Mouse (Mus musculus) sigmoid colon, adult 10 weeks (tissue): ENCODE data around the gene Gm10031. TPM values are rescaled to one million over a fixed set of nuclear protein-coding genes. Genes with fewer than 3 reads are reported as not detected.

Experiments
- polyA plus RNA-seq: library from polyadenylated mRNA; stranded (reverse); fragments of 350-450 nt; fragmentation: Illumina TruSeq; extraction: RNeasy Lipid Tissue Mini Kit (QIAGEN cat#74804); gene quantifications from one replicate; pipeline ENCODE4 v1.2.3, GENCODE M21; 2014; ENCODE audit warnings: low read depth, low replicate concordance

Gene Gm10031
- 5.3 TPM for polyA plus RNA-seq

DNA sequence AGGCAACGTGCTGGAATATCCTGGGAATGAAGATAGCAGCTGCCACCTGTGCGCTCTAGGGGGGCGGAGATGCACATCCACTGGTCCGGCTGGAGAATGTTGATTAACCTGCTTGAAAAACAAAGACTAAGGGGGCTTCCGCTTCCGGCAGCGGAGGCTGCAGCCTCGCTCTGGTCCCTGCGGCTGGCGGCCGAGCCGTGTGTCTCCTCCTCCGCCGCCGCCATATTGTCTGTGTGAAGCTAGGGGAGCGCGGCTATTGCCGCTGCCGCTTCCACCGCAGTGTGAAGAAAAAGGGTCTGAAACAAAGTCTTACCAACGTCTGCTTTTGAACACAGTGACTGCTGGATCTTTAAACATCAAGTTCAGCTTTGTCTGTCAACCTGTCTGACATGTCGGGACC, at the start of gene Gm10031:
Gene Gm10031, plus strand, starts transcription at position 171 of the 400 bp plus-strand sequence.

GRCm38 (mm10) chr1:156558024-156558930, 34.5 kb downstream of the Gm10031 start, which contains the start of gene Abl2:
Gene Abl2 (plus strand): TSS chr1:156558786.

Other genes starting within 250 kb of the Gm10031 start
- 0.16 TPM for gene Tdrd5, start 220.3 kb upstream of the Gm10031 start, polyA plus RNA-seq
- gene Nphs2, start 213.3 kb upstream of the Gm10031 start, polyA plus RNA-seq, result not detected
- gene Gm2000, start 158.0 kb upstream of the Gm10031 start, polyA plus RNA-seq, result 8.7 TPM
- gene Axdnd1, start 102.9 kb upstream of the Gm10031 start, polyA plus RNA-seq, result 2.2 TPM
- gene Soat1, start 49.7 kb upstream of the Gm10031 start, polyA plus RNA-seq, result 84.2 TPM
- gene Abl2, start 34.8 kb downstream of the Gm10031 start, polyA plus RNA-seq, result 7.5 TPM
- 23.8 TPM for gene Tor3a, start 150.3 kb downstream of the Gm10031 start, polyA plus RNA-seq
- gene Fam20b, start 195.1 kb downstream of the Gm10031 start, polyA plus RNA-seq, result 145 TPM